Mouse (Mus musculus) adrenal gland, postnatal 14 days (tissue): ENCODE measurements at regions not wholly inside any gene's neighbourhood (a gene's known extent, or its start where the extent isn't known, plus 50 kb on each side); places are given as distances from the start of the nearest gene placed in this dataset.

Experiments used
- DNase-seq: peaks from one replicate; pipeline ENCODE4 v3.0.0; 2021; ENCODE audit warnings: mixed read lengths

DNA sequence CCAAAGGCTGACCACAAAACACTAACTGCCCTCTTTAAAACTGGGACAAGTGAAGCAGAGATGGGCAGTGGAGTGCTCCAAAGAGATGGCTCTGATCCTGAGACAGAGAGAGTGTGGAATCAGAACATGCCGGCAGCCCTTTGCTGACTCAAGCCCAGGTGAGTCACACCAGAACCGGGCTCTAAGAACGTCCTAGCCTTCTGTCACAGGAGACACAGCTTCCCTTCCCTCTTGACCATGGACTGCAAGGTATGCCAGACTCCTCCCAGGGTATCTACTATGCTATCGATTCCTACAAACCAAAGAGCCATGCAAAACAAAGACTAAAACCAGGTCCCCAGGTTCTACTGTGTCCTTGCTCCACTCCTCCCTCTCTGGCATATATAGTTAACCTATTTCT, 98.0 kb downstream of the Dhx15 start:
- DNase-seq, result no peak

DNA sequence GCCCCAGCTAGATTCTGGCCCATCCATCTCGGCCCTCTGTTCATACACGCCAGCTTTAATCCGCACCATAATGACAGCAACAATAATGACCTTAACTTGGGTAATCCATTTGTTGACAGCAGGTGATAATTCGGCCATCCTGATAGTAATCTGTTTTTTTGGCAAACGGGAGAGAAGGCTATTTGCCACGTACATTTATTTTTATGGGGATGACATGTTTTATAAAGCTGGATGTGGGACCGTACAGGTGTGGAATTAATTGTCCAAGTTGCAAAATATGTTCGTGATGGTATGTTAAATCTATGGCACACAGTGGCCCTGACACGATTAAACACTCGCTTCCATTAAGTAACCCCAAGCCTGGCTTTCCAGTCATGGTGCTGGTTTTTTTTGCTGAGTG, 102.2 kb downstream of the Dhx15 start:
- no peak for DNase-seq

DNA sequence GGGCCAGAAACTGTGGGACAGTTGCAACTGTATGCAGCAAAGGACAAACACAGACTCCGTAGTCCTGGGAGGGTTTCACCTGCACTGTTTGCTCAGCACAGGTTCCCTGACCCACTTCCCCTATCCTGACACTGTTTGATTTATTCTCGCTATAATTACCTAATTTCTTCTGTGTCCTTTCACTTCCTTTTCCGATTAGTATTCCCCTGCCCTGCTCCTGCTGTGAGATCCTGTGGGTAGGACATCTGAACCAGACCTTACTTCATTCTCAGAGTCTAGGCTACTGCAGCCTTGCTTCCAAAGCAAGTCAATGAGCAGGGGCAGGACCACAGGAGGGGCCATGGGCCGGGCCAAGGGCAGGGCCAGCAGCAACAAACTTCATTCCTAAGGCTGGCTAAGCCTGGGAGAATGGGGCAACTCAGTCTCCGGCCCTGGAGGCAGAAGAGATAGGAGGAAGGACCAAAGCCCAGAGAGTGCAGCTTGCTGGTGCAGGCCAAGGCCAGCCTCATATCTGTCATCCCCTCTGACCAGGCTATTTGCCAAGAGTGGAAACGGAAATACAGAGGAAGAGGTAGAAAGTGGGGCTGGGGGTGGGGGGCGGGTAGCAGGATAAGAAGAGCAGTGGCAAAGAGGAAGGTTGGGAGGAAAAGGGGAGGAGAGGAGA, 103.4 kb downstream of the Dhx15 start:
- no peak for DNase-seq

DNA sequence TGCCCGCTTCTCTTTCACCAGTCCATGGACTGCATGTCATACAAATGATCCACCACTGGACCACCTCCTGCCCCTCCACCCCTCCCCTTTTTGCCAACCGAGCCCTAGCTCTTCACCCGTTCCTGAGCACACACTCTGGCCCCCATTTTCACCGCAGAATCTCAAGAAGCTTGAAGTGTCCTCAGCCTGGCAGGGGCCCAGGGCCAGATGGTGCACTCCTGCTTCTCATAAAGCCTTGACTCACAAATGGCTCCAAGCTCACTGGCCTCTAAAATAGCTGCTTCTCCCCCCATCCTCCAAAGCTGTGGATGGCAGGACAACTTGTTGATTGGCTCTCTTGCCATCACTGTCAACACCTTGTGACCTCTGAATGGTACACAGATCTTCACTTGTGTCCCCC, 110.0 kb downstream of the Dhx15 start:
- DNase-seq, result no peak

DNA sequence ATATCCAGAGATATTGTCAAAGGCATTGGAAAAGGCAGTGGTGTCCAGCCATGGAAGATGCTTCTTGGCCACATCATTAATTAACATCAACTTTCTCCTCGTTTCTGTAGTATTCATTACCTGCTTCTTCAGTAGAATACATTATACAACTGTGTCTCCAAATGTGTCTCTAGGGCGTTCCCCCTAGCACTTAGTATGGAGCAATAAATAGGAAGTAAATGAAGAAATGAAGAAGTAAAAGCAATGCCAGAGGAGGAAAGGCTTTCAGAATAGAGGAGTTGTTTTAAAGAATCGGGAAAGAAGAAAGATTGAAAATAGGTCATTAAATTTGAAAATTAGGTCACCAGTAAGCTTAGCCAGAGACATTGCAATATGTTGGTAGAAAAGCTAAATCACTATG, 112.6 kb downstream of the Dhx15 start:
- DNase-seq, result no peak

DNA sequence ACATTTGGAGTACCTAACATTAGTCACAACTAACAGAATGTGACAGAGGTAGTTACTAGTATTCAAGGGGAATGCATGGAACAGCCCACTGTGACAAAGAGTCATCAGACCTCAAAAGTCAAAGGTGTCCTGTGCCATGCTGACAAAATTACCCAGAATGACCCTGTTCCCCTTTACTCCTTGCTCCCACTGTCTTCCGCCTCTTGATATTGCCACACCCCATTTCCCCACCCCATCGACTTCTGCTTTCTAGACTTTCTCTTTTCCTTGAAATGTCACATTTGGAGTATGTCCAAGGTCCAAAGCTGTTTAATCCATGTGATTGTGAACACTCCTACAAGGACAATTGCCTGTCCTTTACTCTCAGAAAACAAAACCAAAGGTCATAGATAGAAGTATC, 115.2 kb downstream of the Dhx15 start:
- no peak for DNase-seq

DNA sequence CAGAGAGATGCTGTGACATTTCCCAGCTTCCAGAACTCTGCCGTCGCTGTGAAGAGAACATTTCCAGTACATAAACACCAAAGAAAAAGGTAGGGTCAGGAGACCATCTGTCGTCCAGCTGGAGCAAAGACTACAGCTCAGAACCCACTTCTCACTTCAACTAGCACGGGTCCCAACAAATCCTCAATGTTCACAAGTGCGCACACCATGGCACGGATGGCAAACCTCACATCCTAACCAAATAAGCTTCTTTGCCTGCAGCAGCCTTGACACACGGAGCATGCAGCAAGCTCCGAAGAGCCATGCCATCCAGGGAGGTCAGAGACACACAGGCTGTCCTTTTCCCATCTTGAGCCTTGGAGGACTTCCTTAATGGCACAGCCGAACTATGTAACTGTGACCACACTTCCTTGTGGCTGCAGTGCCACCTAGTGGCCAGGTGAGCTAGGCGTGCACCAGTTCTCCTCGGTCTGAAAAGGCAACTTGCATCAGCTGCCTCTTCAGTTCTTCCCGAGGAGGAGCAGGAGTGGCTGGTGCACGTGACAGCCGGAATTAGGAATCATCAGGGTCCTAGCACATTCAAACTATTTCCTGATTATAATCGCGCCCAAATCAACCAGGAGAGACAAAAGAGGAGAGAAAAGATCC, 125.4 kb downstream of the Dhx15 start:
- peak; percentile 87 for DNase-seq

DNA sequence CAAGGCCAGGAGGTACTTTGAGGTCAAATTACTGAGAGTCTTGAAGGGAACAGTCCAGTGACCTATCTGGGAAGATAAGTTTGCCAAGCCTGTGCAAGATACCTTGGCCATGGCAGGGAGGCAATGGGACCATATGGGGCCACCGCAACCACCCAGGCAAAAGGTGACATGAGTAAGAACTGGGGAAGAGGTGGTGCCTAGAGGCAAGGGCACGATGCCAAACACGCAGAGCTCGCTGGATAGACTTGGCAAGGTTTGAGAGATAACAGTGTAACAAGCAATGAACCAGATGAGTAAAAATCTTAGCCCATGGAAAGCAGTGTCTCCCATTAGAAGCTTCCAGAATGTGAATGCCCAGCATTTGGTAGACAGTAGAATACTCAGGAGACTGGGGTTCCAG, 128.1 kb downstream of the Dhx15 start:
- DNase-seq, result peak; percentile 73

DNA sequence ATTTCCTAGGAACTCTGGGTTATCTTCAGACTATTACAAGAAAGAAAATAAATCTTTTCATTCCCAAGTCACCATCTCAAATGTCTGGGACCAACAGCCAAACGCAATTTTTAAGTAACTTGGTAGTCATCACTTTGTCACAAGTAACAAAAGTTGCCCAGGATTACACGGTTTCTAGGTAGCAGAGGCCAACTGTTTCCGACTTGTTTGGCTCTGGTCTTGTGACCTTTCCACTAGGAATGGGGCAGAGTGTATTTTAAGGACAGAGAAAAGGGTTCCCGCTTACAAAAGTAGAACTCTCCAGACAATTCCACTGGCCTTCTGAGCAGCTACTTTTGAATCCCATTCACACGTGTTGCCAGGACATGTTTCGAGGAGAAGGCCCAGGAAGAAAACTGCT, 129.1 kb downstream of the Dhx15 start:
- peak; percentile 7 for DNase-seq

DNA sequence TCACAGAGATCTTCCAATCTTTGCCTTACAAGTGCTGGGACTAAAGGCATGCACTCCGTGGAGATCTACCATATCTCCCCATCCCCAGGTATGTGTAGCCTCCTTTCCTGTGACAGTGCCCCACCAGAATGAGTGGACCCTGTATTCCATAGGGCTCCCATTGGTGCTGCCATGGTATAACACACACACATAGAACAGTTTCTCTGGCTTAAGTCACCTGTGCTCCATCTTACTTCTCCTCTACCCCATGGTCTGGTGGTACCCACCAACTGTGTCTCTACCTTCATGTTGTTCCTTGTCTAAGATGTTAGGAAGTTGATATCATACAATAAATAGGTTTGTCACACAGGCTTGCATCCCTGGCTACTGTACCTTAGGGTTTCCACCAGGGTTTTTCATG, 133.1 kb downstream of the Dhx15 start:
- no peak for DNase-seq

DNA sequence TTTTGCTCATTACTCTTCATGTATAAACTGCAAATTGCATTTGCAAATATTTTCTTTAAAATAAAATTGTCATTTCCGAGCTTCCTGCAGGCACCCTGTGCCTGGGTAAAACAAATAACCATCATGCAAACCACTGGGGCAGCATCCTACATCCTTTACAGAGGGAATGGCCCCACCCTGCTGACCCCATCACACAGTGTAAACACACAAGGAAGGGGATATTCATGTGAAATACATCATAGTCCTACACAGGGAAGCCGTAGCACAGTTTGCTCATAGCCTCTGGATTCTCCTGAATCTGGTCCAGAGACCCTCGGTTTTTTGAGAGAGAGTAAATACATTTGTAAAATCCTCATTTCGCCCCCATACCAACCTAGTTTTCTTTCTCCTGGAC, 138.2 kb downstream of the Dhx15 start:
- no peak for DNase-seq

DNA sequence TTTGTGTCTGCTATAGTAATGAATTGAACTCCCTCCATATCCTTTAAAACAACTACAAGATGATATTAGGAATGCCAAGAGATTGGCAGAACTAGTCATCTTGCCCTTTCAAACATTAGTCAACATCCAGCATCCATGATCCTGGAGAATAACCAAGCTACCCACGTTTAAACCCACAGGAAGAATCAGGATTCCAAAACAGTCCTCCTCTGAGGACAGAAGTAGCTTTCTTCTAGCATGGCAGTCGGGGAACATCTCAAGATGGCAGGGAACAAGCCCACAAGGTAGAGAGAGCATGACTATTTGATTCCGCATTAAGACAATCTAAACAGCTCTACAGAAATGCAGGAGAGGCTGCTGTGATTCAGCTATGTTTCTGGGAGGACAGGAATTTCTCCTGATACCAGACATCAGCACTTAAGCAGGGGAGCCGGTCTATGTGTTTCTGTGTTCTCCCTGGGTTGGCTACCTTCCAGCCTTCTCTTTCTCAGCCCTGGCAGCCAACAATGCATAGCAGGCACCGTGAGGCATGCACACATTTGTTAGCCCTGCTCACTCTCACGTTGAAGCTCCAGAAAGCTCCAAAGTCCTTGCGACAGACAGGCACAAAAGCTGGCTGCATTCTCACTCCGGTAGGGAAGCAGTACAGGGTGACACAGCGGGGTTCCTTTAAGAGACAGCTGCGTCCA, 138.8 kb downstream of the Dhx15 start:
- no peak for DNase-seq

DNA sequence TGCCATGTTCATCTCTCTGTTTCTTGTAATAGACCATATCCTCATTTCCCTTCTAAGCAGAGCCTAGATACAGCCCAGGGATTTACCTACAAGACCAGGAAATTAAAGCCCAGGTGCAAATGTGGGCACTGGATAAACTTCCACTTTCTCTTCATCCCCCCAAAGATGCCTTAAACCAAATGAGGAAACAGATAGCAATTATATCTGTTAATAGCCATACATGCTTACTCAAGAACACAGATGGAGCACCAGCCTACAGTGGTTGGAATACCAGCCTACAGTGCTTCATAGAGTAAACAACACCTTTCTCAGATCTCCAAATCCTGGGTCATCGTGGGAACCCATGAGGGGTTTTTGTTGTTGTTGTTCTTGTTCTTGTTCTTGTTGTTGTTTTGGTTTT, 141.5 kb downstream of the Dhx15 start:
- no peak for DNase-seq

DNA sequence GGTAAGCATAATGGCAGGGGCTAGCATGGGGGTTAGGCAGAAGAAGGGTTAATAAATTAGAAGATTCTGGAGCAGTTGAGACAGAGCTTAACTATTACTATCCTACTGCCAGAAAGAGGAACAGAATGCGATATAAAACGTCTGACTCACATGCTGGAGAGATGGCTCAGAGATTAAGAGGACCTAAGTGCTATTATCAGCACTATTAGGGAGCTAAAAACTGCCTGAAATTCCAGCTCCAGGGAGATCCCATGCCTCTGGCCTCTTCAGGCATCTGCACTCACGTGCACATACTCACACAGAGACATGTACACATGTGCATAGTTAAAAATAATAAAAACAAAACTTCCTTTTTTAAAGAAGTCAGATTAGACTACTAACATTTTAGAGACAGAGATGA, 143.6 kb downstream of the Dhx15 start:
- DNase-seq, result no peak

DNA sequence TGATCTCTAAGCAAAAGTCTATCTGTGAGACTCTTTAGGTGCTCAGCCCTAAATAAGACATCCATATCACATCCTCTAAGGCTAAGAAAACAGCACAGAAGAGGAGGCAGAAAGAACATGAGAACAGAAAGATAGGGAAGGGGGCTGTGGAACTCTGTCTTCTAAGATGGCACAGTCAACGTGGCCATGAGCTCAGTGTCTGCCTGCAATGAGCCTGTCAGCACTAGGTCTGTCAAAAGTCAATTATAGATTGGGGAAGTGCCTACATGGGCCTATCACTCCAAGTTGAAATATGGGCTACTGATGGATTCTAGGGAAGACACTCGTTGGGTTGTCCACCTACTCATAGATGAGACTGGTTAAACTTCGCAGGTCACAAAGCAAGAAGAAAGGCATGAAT, 146.2 kb downstream of the Dhx15 start:
- DNase-seq, result no peak

DNA sequence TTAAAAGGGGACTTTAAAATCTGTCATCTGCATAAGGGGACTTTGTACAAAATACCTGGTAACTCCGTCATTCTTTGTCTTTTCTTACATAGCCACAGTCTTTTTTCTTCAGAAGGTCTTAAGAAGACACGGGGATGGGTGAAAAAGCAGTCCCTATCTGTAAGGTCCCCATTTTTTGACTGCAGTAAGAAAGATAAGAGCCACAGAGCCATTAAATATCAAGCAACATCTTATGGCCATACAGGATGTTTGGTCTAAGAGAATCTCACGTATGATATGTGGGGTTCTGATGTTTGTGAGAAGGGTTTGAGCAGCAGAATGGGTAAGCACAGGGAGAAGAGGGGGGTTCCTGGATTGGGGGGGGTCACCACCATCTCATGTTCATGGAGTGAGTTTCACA, 148.9 kb downstream of the Dhx15 start:
- no peak for DNase-seq

DNA sequence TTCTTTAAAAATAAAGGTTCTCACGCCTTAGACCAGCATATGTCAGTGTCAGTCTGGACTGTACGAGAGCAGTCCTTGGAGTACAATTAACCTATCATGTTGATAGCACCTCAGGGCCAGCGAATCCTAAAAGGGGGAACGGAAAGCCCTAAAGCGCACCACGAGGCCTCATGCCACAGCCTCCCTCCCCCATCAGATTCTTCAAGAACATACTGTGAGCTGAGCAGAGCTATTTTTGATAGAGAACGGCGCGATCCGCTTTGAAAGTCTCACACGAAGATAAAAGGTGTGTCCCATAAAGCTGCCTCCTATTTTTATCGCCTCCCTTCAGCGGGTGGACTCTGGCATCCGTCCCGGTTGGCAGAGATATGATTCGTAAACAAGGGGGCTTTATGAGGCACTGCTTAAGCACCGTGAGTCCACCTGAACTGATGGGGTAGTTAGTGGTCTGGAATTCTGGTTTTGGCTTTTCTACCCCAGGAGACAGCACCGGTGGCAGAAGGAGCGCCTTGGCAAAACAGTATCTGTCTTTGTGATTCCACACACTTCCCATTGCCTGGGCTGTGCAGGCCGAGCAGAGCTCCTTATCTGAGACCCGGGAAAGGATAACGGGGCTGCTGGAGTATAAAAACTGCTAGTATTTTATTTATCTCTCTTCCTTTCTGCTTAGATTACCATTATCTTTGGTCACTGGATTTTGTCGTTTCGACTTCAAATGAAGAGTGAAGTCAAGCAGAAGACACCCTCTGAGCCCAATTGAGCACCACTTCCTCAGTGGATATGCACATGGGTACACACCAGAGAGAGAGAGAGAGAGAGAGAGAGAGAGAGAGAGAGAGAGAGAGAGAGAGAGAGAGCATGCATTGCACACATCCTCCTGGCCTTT, 149.6 kb downstream of the Dhx15 start:
- DNase-seq, result no peak

DNA sequence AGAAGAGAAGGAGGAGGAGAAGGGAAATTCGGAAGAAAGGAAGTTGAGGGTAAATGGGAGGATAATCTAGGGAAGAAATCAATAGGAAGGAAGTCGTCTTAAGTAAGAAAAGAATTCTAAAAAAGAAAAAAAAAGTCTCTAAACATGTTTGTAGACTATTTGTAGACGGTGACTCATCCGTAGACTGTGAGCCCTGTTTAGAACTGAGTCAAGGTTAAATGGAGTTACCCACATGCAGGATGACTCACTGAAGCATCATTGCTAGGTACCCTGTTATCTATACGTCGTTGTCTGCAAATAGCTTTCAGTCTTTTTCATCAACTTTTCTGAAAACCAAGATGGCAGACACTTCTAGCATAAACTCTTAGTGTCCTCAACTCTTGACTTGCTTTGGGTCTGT, 155.0 kb downstream of the Dhx15 start:
- no peak for DNase-seq

DNA sequence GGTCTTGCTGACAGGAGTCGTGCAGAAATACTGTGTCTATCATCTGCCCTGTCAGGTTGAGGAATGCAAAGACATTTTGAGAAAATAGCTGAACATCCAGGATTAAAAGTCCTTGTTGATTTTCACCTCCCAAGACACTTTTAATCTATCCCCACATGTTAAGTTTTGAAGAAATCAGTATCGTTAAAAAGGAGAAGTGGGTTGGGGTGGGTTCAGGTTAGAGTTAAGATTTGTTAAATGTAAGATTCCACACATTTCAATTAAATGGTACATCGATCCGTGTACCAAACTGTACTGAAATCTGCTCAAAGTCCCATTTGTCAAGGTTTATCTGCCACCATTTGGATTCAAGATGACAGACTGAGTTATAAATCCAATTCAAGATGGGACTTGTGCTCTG, 162.8 kb downstream of the Dhx15 start:
- DNase-seq, result no peak

DNA sequence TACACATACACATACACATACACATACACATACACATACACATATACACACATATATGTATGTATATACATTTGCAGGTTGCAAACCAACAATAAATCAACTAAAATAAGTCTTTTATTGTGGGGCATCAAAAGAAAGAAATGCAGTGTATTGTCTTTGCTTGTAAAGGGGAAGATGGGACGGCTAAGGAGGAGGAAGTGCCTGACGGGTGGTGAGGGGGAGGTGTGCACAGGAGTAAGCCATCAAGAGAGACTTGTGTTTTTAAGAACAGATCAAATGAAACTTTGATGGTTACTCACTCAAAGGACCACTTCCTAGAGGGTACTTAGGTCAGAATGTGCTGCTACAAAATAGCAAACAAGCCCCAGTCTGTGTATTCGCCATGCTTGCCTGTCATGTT, 164.2 kb downstream of the Dhx15 start:
- DNase-seq, result no peak

DNA sequence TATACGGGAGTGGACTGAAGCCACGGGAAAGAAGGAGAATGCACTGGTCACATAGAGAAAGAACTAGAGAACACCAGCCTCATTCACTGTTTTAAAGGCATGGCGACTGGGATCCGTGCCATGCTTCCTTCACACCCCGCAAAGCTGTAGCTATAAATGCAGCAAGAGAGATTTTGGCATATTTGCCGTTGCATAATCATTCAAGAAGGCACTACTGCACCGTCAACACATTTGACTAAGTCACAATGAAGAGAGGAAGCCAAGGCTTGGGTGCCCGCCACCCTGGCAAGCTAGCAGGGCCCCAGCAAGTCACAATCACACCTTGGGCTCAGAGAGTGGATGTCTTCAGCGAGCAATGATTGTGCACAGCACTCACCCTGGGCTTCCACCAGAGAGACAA, 167.1 kb downstream of the Dhx15 start:
- peak; percentile 24 for DNase-seq

DNA sequence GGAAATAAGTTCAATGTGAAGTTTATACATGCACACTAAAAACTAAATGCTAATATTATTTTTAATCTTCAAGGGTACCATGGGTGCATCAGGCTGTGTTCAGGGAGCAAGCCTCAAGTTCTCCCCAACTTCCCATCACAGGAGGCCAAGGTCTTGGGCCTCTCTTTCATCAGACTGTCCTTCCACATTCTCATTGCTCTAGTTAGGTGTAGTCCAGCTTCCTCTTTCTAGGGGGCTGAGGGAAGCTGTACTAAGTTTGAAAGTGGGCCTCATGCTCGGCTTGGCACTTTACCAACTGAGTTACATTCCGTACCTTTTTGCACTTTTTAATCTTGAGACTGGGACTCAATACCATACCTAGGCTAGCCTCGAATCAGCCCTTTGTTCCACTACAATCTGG, 173.3 kb downstream of the Dhx15 start:
- no peak for DNase-seq

DNA sequence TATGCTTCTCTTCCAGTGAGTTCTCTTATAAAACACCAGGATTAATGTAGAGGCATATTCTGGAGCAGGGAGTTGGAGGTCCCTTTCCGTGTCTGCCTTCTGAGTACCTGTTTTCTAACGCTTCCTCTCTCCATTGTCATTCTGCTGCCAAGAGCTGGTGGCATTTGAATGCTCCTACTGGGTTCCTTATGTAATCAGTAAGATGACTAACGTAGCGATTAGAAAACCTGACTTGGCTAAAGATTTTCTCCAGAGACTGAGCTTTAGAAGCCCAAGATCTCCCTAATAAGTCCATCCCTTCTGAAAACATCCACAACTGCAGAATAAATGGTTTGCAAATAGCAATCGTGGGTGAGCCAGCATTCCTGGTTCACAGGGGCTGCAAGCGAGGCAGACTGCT, 174.5 kb downstream of the Dhx15 start:
- no peak for DNase-seq
